Mouse (Mus musculus) lung, adult 2 months (tissue): Measurements from ENCODE around the gene Phykpl. TPM values are rescaled to one million over a fixed set of nuclear protein-coding genes. Genes with fewer than 3 reads are reported as not detected.
A peak's percentile ranks its signal among the peaks of the same experiment; 100 is the strongest.

Experiments used
- DNase-seq: peaks from one replicate; pipeline ENCODE4 v3.0.0; 2022
- H3K4me1 ChIP-seq: fragments of 200-500 bp; 2 replicates; pipeline ENCODE4 v1.6.1; 2011; ENCODE audit warnings: low read length; ENCODE audit not compliant: control insufficient read depth, insufficient read depth
- H3K4me3 ChIP-seq: fragments of 200-500 bp; replicated peaks from 2 replicates; pipeline ENCODE3; 2011; ENCODE audit warnings: low read depth, mild to moderate bottlenecking, control low read depth, low read length; ENCODE audit errors: extremely low read depth
- CTCF ChIP-seq: fragments of 200-500 bp; IDR thresholded peaks from 2 replicates; pipeline ENCODE4 v1.5.1; 2011; ENCODE audit warnings: mild to moderate bottlenecking, low read length, control low read depth; ENCODE audit not compliant: insufficient read depth
- POLR2A ChIP-seq: fragments of 200-500 bp; IDR thresholded peaks from 2 replicates; pipeline ENCODE4 v1.6.1; 2011; ENCODE audit warnings: low read depth, mild to moderate bottlenecking, control low read depth, low read length, borderline replicate concordance; ENCODE audit errors: extremely low read depth
- WGBS: fragments of 180-500 bp; shearing (Covaris S2); methylation state at CpG from one replicate; pipeline ENCODE4 v1.1.7; 2018; 5-methylcytosine and 5-hydroxymethylcytosine counted together
- polyA plus RNA-seq: library from polyadenylated mRNA; depleted of rRNA; stranded (reverse); fragments of >200 nt; gene quantifications from 2 replicates; pipeline ENCODE4 v1.2.3, GENCODE M21; 2012

The Phykpl gene
- polyA plus RNA-seq, 1 experiment = 25.4 TPM

DNA sequence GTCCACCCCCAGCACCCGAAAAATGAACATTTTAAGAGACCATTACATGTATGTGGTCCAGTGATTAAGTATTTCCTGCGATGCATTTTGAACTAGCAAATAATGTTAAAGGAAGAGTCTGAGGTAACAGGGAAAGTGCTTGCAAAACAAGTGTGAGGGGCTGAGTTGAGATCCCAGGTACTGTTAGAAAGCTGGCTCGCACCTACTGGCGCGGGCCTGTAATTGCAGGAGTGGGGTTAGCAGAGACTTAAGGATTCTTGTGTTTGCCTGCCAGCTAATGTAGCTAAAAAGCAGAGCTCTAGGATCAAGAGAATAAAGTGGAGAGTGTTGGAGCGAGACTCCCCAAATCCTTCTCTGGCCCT, 51.7 kb downstream of the Phykpl start:
- H3K4me1 ChIP-seq = peaks cover 17% of the 10 kb centered on the region
- WGBS = 5% methylated on average over 6 of the region's 6 CpGs
- peak; percentile 40 for DNase-seq
- peak overlapping the region; percentile 75 for H3K4me3 ChIP-seq
- 0 out of 2 replicates have a peak, but pooled peaks have one; percentile 24 for TF ChIP-seq POLR2A
- TF ChIP-seq CTCF = peak; percentile 66

DNA sequence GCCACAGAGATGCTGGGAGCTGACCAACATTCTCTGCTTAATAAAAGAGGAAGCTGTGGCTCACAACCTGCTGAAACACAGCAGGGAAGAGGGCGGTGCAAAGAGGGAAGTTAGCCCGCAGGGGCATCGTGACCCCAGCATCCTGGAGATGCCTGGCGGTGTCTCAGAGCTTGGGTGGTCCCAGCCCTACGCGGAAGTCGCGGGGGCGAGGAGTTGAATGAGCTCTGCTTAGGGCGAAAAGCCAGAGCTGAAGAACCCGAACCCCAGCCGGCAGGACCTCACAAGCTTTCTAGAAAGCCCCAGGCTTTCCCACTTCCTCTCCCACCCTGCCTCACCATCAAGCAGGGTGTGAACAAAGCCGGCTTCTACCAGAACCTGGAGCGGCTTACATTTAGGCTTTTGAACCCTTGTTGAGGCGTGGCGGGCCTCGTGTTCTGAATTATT, 53.4 kb downstream of the Phykpl start:
- peaks cover 11% of the 10 kb centered on the region for H3K4me1 ChIP-seq
- TF ChIP-seq POLR2A (no peak), CTCF (no peak)
- peak overlapping the region; percentile 4 for H3K4me3 ChIP-seq
- 6% methylated on average over 17 of the region's 17 CpGs for WGBS
- DNase-seq = peak; percentile 35

DNA sequence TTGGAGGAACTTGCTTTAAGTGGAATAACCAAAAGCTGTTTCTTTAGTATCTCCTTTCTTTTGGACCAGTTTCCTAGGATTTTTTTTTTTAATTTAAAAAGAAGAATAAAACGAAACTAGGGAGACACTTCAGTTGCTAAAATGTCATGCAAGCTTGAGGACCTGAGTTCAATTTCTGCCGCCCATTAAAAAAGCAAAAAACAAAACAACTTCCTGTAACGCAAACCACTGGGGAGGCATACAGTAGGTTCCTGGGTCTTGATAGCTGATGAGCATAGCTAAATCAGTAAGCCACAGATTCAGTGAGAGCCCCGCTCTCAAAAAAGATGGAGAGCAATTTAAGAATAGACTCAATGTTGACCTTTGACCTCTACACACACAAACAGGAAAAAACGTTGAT, 53.9 kb downstream of the Phykpl start:
- WGBS = 50% methylated on average over 5 of the region's 5 CpGs
- TF ChIP-seq POLR2A (no peak), CTCF (no peak)
- Histone ChIP-seq H3K4me1 (peaks cover 16% of the 10 kb centered on the region), H3K4me3 (no peak overlapping the region)
- no peak for DNase-seq

DNA sequence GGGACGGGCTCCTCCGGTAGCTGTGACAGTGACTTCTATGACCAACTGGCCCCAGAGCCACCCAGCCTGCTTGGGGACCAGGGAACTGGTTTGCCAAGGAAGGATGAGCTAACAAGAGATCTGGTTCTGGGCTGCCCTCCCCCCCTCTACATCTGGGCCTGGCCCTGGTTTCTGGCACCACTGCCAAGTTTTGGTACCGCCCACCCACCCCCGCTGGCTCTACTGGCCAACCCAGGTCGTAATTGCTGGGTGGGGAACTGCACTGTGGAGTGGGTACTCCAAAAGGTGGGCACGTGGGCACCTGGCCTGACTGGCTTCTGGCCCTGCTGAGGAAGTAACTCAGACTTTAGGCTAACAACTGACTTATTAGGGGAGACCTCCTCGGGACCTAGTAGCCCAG, 56.2 kb downstream of the Phykpl start:
- TF ChIP-seq CTCF (no peak), POLR2A (no peak)
- peaks cover 23% of the 10 kb centered on the region for H3K4me1 ChIP-seq
- peak; percentile 46 for DNase-seq
- H3K4me3 ChIP-seq = no peak overlapping the region
- WGBS = 45% methylated on average over 7 of the region's 7 CpGs

DNA sequence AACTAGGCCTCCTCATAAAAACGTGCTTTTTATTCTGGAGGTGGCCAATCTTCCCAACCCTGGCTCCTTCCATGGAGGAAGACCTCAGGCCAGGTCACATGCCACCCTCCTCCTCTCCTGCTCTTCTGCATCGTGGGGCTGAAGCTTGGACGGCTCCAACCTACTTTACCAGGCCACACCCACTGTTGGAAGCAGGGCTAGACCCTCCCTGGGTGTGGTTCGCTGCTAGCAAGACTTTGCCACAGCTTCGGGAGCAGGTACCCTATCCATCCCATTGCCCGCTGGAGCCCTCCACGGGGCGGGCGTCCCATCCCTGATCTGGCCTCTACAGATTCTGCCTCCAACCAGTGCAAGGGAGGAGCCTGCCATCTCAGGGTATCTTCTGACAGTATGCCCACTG, 58.6 kb downstream of the Phykpl start:
- Histone ChIP-seq H3K4me3 (no peak overlapping the region), H3K4me1 (peaks cover 24% of the 10 kb centered on the region)
- no peak for TF ChIP-seq CTCF
- no peak for TF ChIP-seq POLR2A
- DNase-seq = no peak
- 37% methylated on average over 9 of the region's 9 CpGs for WGBS

DNA sequence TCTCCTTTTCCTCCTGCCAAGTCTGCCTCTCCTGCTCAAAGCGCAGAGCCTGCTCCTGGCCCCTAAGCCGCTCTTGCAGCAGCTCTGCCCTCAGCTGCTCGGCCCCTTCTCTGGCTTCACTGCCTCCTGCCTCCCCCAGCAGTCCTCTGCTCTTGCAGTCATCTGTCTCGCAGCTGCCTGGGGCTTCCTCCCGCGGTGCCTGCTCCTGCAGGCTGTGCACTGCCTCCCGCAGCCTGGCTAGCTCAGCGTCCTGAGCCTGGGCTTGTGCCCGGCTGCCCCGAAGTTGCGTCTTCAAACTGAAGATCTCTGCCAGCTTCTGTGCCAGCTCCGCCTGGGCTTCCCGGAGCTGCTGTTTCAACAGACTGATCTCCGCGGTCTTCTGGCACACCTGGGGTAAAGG, 59.2 kb downstream of the Phykpl start:
- Histone ChIP-seq H3K4me3 (no peak overlapping the region), H3K4me1 (peaks cover 24% of the 10 kb centered on the region)
- no peak for DNase-seq
- 42% methylated on average over 15 of the region's 15 CpGs for WGBS
- TF ChIP-seq CTCF (no peak), POLR2A (no peak)

DNA sequence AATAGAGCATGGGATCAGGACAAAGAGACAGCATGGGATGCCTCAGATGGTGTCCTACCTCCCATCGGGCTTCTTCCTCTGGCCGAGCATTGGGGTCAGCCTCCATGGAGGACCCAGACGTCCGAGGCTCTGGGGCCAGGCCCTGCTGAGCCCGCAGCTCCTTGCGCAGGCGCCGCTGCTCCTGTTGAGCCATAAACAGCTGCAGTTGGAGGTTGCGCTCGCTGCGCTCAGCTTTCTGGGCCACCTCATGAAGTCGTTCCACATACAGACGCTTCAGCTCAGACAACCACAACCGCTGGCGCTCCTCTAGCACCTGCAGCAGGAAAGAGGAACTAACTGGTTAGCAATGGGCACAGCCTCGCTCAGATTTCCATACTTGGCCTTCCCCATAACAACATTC, 59.7 kb downstream of the Phykpl start:
- TF ChIP-seq POLR2A (no peak), CTCF (no peak)
- 67% methylated on average over 16 of the region's 16 CpGs for WGBS
- Histone ChIP-seq H3K4me1 (peaks cover 24% of the 10 kb centered on the region), H3K4me3 (no peak overlapping the region)
- DNase-seq = no peak

DNA sequence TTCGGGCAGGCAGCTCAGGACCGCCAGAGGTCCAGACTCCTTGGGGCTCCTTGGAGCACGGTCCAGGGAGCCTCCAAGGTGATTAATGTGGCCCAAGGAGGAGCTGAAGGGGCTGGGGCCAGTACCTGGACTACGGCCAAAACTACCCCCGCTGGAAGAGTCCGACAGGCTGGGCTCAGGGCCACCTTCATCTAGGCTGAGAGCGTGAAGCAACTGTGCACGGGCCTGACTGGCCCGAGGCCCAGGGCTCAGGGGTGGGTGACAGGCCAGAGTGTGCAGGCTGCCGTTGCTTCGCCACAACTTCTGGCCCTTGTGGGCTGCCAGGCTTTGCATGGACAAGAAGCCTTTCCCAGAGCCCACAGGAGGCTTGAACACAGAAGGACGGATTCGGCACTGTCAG, 60.7 kb downstream of the Phykpl start:
- Histone ChIP-seq H3K4me1 (peaks cover 24% of the 10 kb centered on the region), H3K4me3 (no peak overlapping the region)
- WGBS = 41% methylated on average over 13 of the region's 13 CpGs
- TF ChIP-seq POLR2A (no peak), CTCF (no peak)
- no peak for DNase-seq

DNA sequence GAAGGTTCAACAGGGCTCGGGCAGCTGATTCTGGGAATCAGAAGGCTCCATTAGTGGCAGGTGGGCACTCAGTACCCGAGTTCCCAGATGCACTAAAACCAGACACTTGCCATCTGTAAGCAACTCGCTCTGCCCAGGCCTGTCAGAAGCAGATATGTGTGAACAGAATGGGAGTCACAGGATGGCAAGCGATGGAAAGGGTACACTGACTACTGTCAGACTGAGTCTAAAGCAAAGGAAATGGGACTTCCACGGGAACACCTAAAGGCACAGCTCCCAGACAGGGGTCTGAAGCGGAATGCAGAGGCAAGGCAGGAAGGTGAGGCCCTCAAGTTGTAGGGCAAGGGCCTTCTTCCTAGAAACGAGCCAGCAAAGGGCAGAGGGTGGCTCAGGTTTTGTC, 61.7 kb downstream of the Phykpl start:
- no peak for TF ChIP-seq POLR2A
- TF ChIP-seq CTCF = no peak
- WGBS = 60% methylated on average over 7 of the region's 7 CpGs
- Histone ChIP-seq H3K4me3 (peak overlapping the region; percentile 3), H3K4me1 (peaks cover 20% of the 10 kb centered on the region)
- DNase-seq = no peak

DNA sequence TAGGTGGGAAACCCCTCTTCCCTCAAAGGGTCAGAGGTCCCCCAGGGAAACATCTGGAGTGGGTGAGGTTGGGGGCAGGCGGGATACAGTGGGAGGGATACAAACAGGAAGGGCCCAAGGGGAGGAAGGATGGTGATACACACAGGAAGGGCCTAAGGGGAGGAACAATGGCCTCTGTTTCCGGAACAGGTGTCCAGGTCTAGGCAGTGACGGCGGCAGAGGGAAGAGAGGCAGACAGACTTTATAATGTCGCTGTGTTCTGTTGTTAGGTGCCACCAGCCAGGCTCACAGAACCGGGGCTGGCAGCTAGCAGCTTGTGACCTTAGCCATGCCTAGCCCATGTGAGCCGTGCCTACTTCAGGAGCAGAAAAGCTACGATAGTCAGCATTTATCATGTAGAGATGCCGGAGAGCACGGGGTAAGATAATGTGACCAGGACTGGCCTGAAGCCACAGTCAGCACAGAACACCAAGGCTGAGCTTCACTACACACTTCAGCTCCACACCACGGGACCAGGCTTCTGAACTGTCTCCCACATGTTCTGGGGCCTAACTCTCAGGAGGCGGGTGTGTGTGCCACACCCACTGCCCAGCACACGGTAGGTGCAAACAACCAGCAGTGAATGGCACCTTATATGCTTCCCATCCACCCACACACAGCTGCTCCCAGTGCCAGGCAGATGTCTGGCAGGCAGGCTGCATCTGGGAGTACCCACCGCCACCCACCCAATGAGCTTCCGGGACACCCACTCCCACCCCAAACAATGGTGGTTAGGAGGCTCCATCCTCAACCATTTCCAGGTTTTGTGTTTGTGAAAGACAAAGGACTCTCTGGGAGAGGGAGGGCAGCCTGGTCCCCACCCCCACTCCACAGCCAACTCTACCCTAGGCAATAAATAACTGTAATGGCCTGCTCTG, 62.5 kb downstream of the Phykpl start:
- TF ChIP-seq CTCF = no peak
- peak; percentile 59; the same call in 1 of the 2 replicates for TF ChIP-seq POLR2A
- no peak for DNase-seq
- Histone ChIP-seq H3K4me1 (peaks cover 20% of the 10 kb centered on the region), H3K4me3 (peak overlapping the region; percentile 11)
- WGBS = 47% methylated on average over 15 of the region's 15 CpGs
